Mouse (Mus musculus): ENCODE measurements around the gene Cdk20. TPM values are rescaled to one million over a fixed set of nuclear protein-coding genes. Genes with fewer than 3 reads are reported as not detected.

The Cdk20 gene
- total and polyA plus RNA-seq, 3 experiments, result 0.21 to 2.2 (median 1.5) TPM

DNA sequence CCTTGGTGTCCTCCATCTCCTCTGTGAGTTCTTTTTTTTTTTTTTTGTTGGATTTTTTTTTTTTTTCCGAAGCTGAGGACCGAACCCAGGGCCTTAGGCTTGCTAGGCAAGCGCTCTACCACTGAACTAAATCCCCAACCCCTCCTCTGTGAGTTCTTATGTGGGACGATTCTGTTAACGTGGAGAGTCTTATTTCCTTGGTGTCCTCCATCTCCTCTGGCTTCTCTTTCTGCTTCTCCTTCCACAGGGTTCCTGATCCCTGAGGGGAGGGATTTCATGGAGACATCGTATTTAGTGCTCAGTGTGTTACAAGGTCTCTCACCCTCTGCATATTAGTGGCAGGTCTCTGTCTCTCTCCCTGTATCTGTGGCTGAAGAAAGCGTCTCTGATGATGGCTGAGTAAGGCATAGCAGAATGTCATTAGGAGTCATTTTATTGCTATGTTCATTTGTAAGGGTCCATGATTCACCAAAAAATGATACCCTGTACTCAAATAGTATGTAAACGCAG, 29.1 kb upstream of the Cdk20 start:
- TF ChIP-seq BHLHE40 (IDR thresholded peaks at IDR 0.05; ENCODE audit: low read depth, low read length), result no peak
- no peak for TF ChIP-seq RAD21 (IDR thresholded peaks at IDR 0.05; ENCODE audit: low read depth, low read length)
- TF ChIP-seq CTCF (conservative IDR thresholded peaks at IDR 0.05 in 1 of 2, IDR thresholded peaks at IDR 0.05 in 1 of 2; ENCODE audit: low read depth in 2 of 2, low read length in 2 of 2), result no peak
- TF ChIP-seq UBTF (IDR thresholded peaks at IDR 0.05; ENCODE audit: low read depth, low read length), result no peak

GRCm38 (mm10) chr13:64403519-64403918, 28.6 kb upstream of the Cdk20 start:
- dilution Hi-C loops (cut with MboI; ENCODE audit: extremely low pct_ligation_motif_present, extremely low pct_unique_long_range_greater_than_20kb, low sequenced_read_pairs) (no loop called here), in situ Hi-C loops (cut with MboI; ENCODE audit: low pct_ligation_motif_present, low pct_unique_long_range_greater_than_20kb, low sequenced_read_pairs) (no loop called here)
- Histone ChIP-seq H3K27ac (ENCODE audit: insufficient read depth, low read depth) (no peak overlapping the region), H3K36me3 (replicated peaks in 1 of 2; ENCODE audit: control insufficient read depth in 1 of 2, insufficient read depth in 1 of 2, low read length in 1 of 2) (no peaks in the 10 kb centered on the region), H3K4me2 (ENCODE audit: insufficient read depth, low read depth, poor library complexity, severe bottlenecking) (no peak overlapping the region), H3K4me3 (replicated peaks in 1 of 3; ENCODE audit: low read depth in 2 of 3, low read length in 2 of 3, poor library complexity in 1 of 3) (no peak overlapping the region), H3K9me3 (replicated peaks; ENCODE audit: low read length) (no peaks in the 10 kb centered on the region), H3K79me2 (replicated peaks; ENCODE audit: control insufficient read depth, extremely low read depth, insufficient read depth, poor library complexity, severe bottlenecking) (no peaks in the 10 kb centered on the region), H3K27me3 (replicated peaks) (no peaks in the 10 kb centered on the region), H3K4me1 (ENCODE audit: control insufficient read depth in 1 of 2, insufficient read depth in 2 of 2) (peaks cover 0 to 24% of the 10 kb centered on the region in 2 experiments; a peak in 2 of 4 replicates), H3K9ac (ENCODE audit: insufficient read depth, low read depth) (no peak overlapping the region)
- DNase-seq (ENCODE audit: extremely low read depth), result no peak
- TF ChIP-seq MAX (IDR thresholded peaks at IDR 0.05; ENCODE audit: low read length) (no peak), ETS1 (conservative IDR thresholded peaks at IDR 0.05; ENCODE audit: low read depth, low read length) (no peak)

More for the DNA sequence above, 29.1 kb upstream of the Cdk20 start:
- DNase-seq (ENCODE audit: extremely low read depth), result no peak
- Histone ChIP-seq H3K4me3 (replicated peaks in 1 of 3; ENCODE audit: low read depth in 2 of 3, low read length in 2 of 3, poor library complexity in 1 of 3) (no peak overlapping the region), H3K27ac (ENCODE audit: insufficient read depth, low read depth) (no peak overlapping the region), H3K4me1 (ENCODE audit: control insufficient read depth in 1 of 2, insufficient read depth in 2 of 2) (peaks cover 0 to 19% of the 10 kb centered on the region in 2 experiments; a peak in 2 of 4 replicates), H3K79me2 (replicated peaks; ENCODE audit: control insufficient read depth, extremely low read depth, insufficient read depth, poor library complexity, severe bottlenecking) (no peaks in the 10 kb centered on the region), H3K27me3 (replicated peaks) (no peaks in the 10 kb centered on the region), H3K9me3 (replicated peaks; ENCODE audit: low read length) (no peaks in the 10 kb centered on the region), H3K36me3 (replicated peaks in 1 of 2; ENCODE audit: control insufficient read depth in 1 of 2, insufficient read depth in 1 of 2, low read length in 1 of 2) (no peaks in the 10 kb centered on the region), H3K9ac (ENCODE audit: insufficient read depth, low read depth) (no peak overlapping the region), H3K4me2 (ENCODE audit: insufficient read depth, low read depth, poor library complexity, severe bottlenecking) (no peak overlapping the region)
- dilution Hi-C loops (cut with MboI; ENCODE audit: extremely low pct_ligation_motif_present, extremely low pct_unique_long_range_greater_than_20kb, low sequenced_read_pairs) (no loop called here), in situ Hi-C loops (cut with MboI; ENCODE audit: low pct_ligation_motif_present, low pct_unique_long_range_greater_than_20kb, low sequenced_read_pairs) (no loop called here)

DNA sequence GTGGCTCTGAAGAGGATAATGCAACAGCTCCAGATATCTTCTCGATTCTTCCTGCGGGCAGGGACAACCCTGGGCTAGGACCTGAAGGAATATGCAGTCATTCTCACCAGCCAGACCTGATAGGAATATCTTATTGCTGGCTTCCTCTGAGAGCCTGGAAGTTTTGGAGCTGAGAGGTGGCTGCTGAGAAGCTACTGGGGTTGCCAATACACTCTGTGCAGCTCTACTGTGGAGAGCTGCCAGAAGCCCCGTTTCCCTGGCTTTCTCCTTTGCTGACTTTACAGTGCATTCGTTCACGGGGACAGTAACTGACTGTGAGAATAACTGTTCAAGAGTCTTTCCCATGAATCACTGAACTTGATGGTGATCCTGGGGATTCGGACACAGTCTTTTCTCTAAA, 26.6 kb upstream of the Cdk20 start:
- Histone ChIP-seq H3K9me3 (replicated peaks; ENCODE audit: low read length) (no peaks in the 10 kb centered on the region), H3K27ac (ENCODE audit: insufficient read depth, low read depth) (no peak overlapping the region), H3K4me1 (ENCODE audit: control insufficient read depth in 1 of 2, insufficient read depth in 2 of 2) (peaks cover 0 to 28% of the 10 kb centered on the region in 2 experiments; a peak in 2 of 4 replicates), H3K79me2 (replicated peaks; ENCODE audit: control insufficient read depth, extremely low read depth, insufficient read depth, poor library complexity, severe bottlenecking) (no peaks in the 10 kb centered on the region), H3K4me2 (ENCODE audit: insufficient read depth, low read depth, poor library complexity, severe bottlenecking) (no peak overlapping the region), H3K27me3 (replicated peaks) (no peaks in the 10 kb centered on the region), H3K9ac (ENCODE audit: insufficient read depth, low read depth) (no peak overlapping the region), H3K36me3 (replicated peaks in 1 of 2; ENCODE audit: control insufficient read depth in 1 of 2, insufficient read depth in 1 of 2, low read length in 1 of 2) (no peaks in the 10 kb centered on the region), H3K4me3 (replicated peaks in 1 of 3; ENCODE audit: low read depth in 2 of 3, low read length in 2 of 3, poor library complexity in 1 of 3) (no peak overlapping the region)
- TF ChIP-seq ZMIZ1 (IDR thresholded peaks at IDR 0.05; ENCODE audit: low read depth, low read length) (no peak), RAD21 (IDR thresholded peaks at IDR 0.05; ENCODE audit: low read depth, low read length) (no peak), SIN3A (IDR thresholded peaks at IDR 0.05; ENCODE audit: low read length) (no peak), MXI1 (IDR thresholded peaks at IDR 0.05; ENCODE audit: low read depth, low read length) (no peak), MEF2A (IDR thresholded peaks at IDR 0.05; ENCODE audit: borderline replicate concordance, low read depth, low read length) (no peak), USF2 (conservative IDR thresholded peaks at IDR 0.05; ENCODE audit: low read depth, low read length) (no peak), MYC (IDR thresholded peaks at IDR 0.05; ENCODE audit: low read depth, low read length) (no peak), POLR2A (IDR thresholded peaks at IDR 0.05; ENCODE audit: low read depth, low read length) (no peak), IRF4 (IDR thresholded peaks at IDR 0.05; ENCODE audit: low read depth, low read length) (no peak), JUN (IDR thresholded peaks at IDR 0.05; ENCODE audit: insufficient read depth, low read depth, low read length) (no peak), BHLHE40 (IDR thresholded peaks at IDR 0.05; ENCODE audit: low read depth, low read length) (no peak), USF1 (IDR thresholded peaks at IDR 0.05; ENCODE audit: low read depth, low read length) (no peak), KAT2A (IDR thresholded peaks at IDR 0.05; ENCODE audit: insufficient replicate concordance, low read length) (no peak), RCOR1 (conservative IDR thresholded peaks at IDR 0.05; ENCODE audit: low read depth, low read length) (no peak), JUND (conservative IDR thresholded peaks at IDR 0.05; ENCODE audit: low read depth, low read length) (no peak), PAX5 (IDR thresholded peaks at IDR 0.05; ENCODE audit: low read length) (no peak)
- dilution Hi-C loops (cut with MboI; ENCODE audit: extremely low pct_ligation_motif_present, extremely low pct_unique_long_range_greater_than_20kb, low sequenced_read_pairs) (no loop called here), in situ Hi-C loops (cut with MboI; ENCODE audit: low pct_ligation_motif_present, low pct_unique_long_range_greater_than_20kb, low sequenced_read_pairs) (no loop called here)
- DNase-seq (ENCODE audit: extremely low read depth), result no peak
